Mouse (Mus musculus): ENCODE results near the gene Il2ra. TPM values are rescaled to one million over a fixed set of nuclear protein-coding genes. Genes with fewer than 3 reads are reported as not detected.
"Not testable (repeated sequence)": the region's sequence is repeated elsewhere in the genome, so short reads cannot be mapped to it uniquely, and the experiment has no call there.

Il2ra gene
- total RNA-seq, 4 experiments from 2014 or later: 0.22 to 0.49 (median 0.26) TPM

GRCm38 (mm10) chr2:11699905-11700304 is 57.3 kb downstream of the Il2ra start:
- DNase-seq (ENCODE audit: low spot score in 2 of 2): no peak

- DNase-seq (ENCODE audit: low spot score in 2 of 2): peak; percentile 89 to 91
Measured at GRCm38 (mm10) chr2:11705201-11706025, 62.8 kb downstream of the Il2ra start, which contains the start of gene Il15ra. Gene Il15ra (plus strand): TSS chr2:11705290.

- DNase-seq (ENCODE audit: low spot score in 2 of 2): no peak
Measured at GRCm38 (mm10) chr2:11706030-11706745, 63.6 kb downstream of the Il2ra start.

GRCm38 (mm10) chr2:11706746-11707065 is 64.1 kb downstream of the Il2ra start:
- no peak for DNase-seq (ENCODE audit: low spot score in 2 of 2)

- DNase-seq (ENCODE audit: low spot score in 2 of 2): peak; percentile 27 to 35
Measured at GRCm38 (mm10) chr2:11708538-11708937, 65.9 kb downstream of the Il2ra start.

GRCm38 (mm10) chr2:11710101-11710500 is 67.5 kb downstream of the Il2ra start:
- not testable (repeated sequence) for DNase-seq (ENCODE audit: low spot score in 2 of 2)

GRCm38 (mm10) chr2:11712483-11712990 is 69.9 kb downstream of the Il2ra start:
- DNase-seq (ENCODE audit: low spot score in 2 of 2): no peak

- no peak for DNase-seq (ENCODE audit: low spot score in 2 of 2)
Measured at GRCm38 (mm10) chr2:11713021-11713420, 70.4 kb downstream of the Il2ra start.

GRCm38 (mm10) chr2:11714535-11714934 is 71.9 kb downstream of the Il2ra start:
- DNase-seq (ENCODE audit: low spot score in 2 of 2): no peak

GRCm38 (mm10) chr2:11718573-11718972 is 76.0 kb downstream of the Il2ra start:
- no peak for DNase-seq (ENCODE audit: low spot score in 2 of 2)

GRCm38 (mm10) chr2:11722564-11722963 is 80.0 kb downstream of the Il2ra start:
- no peak for DNase-seq (ENCODE audit: low spot score in 2 of 2)

GRCm38 (mm10) chr2:11727574-11727973 is 85.0 kb downstream of the Il2ra start:
- no peak for DNase-seq (ENCODE audit: low spot score in 2 of 2)

- no peak for DNase-seq (ENCODE audit: low spot score in 2 of 2)
Measured at GRCm38 (mm10) chr2:11729091-11729490, 86.5 kb downstream of the Il2ra start.

GRCm38 (mm10) chr2:11732978-11733377 is 90.4 kb downstream of the Il2ra start:
- no peak for DNase-seq (ENCODE audit: low spot score in 2 of 2)

- no peak for DNase-seq (ENCODE audit: low spot score in 2 of 2)
Measured at GRCm38 (mm10) chr2:11735853-11736252, 93.2 kb downstream of the Il2ra start.

GRCm38 (mm10) chr2:11738794-11739193 is 96.2 kb downstream of the Il2ra start:
- no peak for DNase-seq (ENCODE audit: low spot score in 2 of 2)

- DNase-seq (ENCODE audit: low spot score in 2 of 2): no peak
Measured at GRCm38 (mm10) chr2:11739516-11740051, 97.0 kb downstream of the Il2ra start.

Other genes starting within 250 kb of the Il2ra start
- gene Pfkfb3, start 88.7 kb upstream of the Il2ra start, total RNA-seq (2022): 100 to 1,000 TPM; 202 to 429 (median 324) TPM
- gene Rbm17, start 38.7 kb upstream of the Il2ra start, total RNA-seq (2022): 10 to 100 TPM; 37.3 to 57.8 (median 46.3) TPM
- gene Gm17490, start 16.5 kb upstream of the Il2ra start, total RNA-seq (2022): not detected
- gene Il15ra, start 62.5 kb downstream of the Il2ra start, total RNA-seq (2022): 10 to 100 TPM; 15.5 to 25.7 (median 19.9) TPM
- gene Fbh1, start 134.8 kb downstream of the Il2ra start, total RNA-seq (2022): 10 to 100 TPM; 21.2 to 27.1 (median 23.5) TPM
- gene Ankrd16, start 135.1 kb downstream of the Il2ra start, total RNA-seq (2022): 10 to 100 TPM; 24.3 to 29.0 (median 24.6) TPM

Data from gastrocnemius, adult 8-10 months (tissue).